Mouse (Mus musculus) bone marrow, adult 2 months (tissue): ENCODE data around the gene Lsamp.

ENCODE experiments used
- CTCF ChIP-seq: fragments of 200-500 bp; IDR thresholded peaks from 2 replicates; pipeline ENCODE4 v1.5.1; 2011; ENCODE audit warnings: low read length, control low read depth; ENCODE audit not compliant: control insufficient read depth, insufficient read depth
- POLR2A ChIP-seq: fragments of 200-500 bp; IDR thresholded peaks from 2 replicates; pipeline ENCODE4 v1.6.1; 2011; ENCODE audit warnings: low read depth, mild to moderate bottlenecking, control low read depth, low read length, borderline replicate concordance; ENCODE audit not compliant: control insufficient read depth

DNA sequence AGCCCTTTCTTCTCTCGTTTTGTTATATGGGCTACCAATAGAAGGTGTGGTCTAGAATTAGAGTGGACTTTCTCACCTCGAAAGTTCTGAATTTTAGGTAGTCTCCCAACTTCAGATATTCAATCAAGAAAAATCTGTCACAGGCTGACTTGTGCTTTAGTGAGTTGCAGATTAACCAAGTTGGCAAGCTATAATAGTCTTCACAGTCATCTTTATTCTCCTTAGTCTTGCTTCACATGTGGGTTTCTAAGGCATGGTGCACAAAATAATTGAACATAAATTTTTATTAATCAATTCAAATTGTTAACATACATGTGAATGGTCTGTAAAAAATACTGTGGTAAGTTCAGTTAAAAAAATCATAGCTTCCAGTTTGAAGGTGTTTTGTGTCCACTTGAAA, 930.0 kb downstream of the Lsamp start:
- TF ChIP-seq POLR2A (no peak), CTCF (no peak)
